Mouse (Mus musculus) T-helper 17 cell (primary cell): Measurements from ENCODE around the gene Mfn1.

Experiments
- in situ Hi-C, 2 experiments: fragments of 300-600 bp; cut with MboI, MseI; formaldehyde crosslinking; loops; 1 replicate in 1 of 2; 2 replicates in 1 of 2; pipeline ENCODE4 v1.15.1; 2025; ENCODE audit warnings: high pct_unique_total_duplicates in 2 of 2

Mfn1 gene

GRCm38 (mm10) chr3:32509496-32510374 is 19.5 kb upstream of the Mfn1 start, which contains the start of gene Zfp639:
Gene Zfp639 (plus strand): TSS chr3:32510259.
- in situ Hi-C loops, result loop anchor here (25.0 kb wide), 3 partner anchors 722 to 1722 kb away; partner anchors contain the start of gene Sec62 (in 1 of the 2)

GRCm38 (mm10) chr3:32510375-32511190 is 18.7 kb upstream of the Mfn1 start:
- in situ Hi-C loops, result loop anchor here (25.0 kb wide), 3 partner anchors 723 to 1723 kb away; partner anchors contain the start of gene Sec62 (in 1 of the 2)

GRCm38 (mm10) chr3:32511191-32511550 is 18.1 kb upstream of the Mfn1 start:
- in situ Hi-C loops, result loop anchor here (25.0 kb wide), 3 partner anchors 724 to 1724 kb away; partner anchors contain the start of gene Sec62 (in 1 of the 2)

- in situ Hi-C loops, result loop anchor here (25.0 kb wide), 3 partner anchors 725 to 1725 kb away; partner anchors contain the start of gene Sec62 (in 1 of the 2)
Measured at GRCm38 (mm10) chr3:32512686-32513284, 16.5 kb upstream of the Mfn1 start.

- in situ Hi-C loops, result loop anchor here (25.0 kb wide), 3 partner anchors 726 to 1726 kb away; partner anchors contain the start of gene Sec62 (in 1 of the 2)
Measured at GRCm38 (mm10) chr3:32513528-32513927, 15.7 kb upstream of the Mfn1 start.

GRCm38 (mm10) chr3:32527181-32527580 is 2.1 kb upstream of the Mfn1 start:
- in situ Hi-C loops, result loop anchor here (5.0 to 25.0 kb wide), 2 partner anchors 180 to 1285 kb away; partner anchors contain the start of gene Actl6a (in 1 of the 2)

GRCm38 (mm10) chr3:32530041-32530440 is 776 bp downstream of the Mfn1 start:
- in situ Hi-C loops, result loop anchor here in 1 of 2 experiments (25.0 kb wide), 1 partner anchor 1282 kb away; no protein-coding TSS in a partner anchor

GRCm38 (mm10) chr3:32535692-32536091 is 6.4 kb downstream of the Mfn1 start:
- in situ Hi-C loops, result loop anchor here in 1 of 2 experiments (25.0 kb wide), 1 partner anchor 1277 kb away; no protein-coding TSS in a partner anchor

GRCm38 (mm10) chr3:32537556-32537955 is 8.3 kb downstream of the Mfn1 start:
- in situ Hi-C loops, result loop anchor here in 1 of 2 experiments (25.0 kb wide), 1 partner anchor 1275 kb away; no protein-coding TSS in a partner anchor

GRCm38 (mm10) chr3:32538091-32538490 is 8.8 kb downstream of the Mfn1 start:
- in situ Hi-C loops, result loop anchor here in 1 of 2 experiments (25.0 kb wide), 1 partner anchor 1274 kb away; no protein-coding TSS in a partner anchor

GRCm38 (mm10) chr3:32553061-32553460 is 23.8 kb downstream of the Mfn1 start:
- in situ Hi-C loops, result no loop called here

GRCm38 (mm10) chr3:32563401-32563800 is 34.1 kb downstream of the Mfn1 start:
- in situ Hi-C loops, result no loop called here

GRCm38 (mm10) chr3:32573086-32573485 is 43.8 kb downstream of the Mfn1 start:
- in situ Hi-C loops, result no loop called here

GRCm38 (mm10) chr3:32573881-32574280 is 44.6 kb downstream of the Mfn1 start:
- in situ Hi-C loops, result no loop called here

GRCm38 (mm10) chr3:32575151-32575550 is 45.9 kb downstream of the Mfn1 start:
- in situ Hi-C loops, result no loop called here

GRCm38 (mm10) chr3:32578772-32579171 is 49.5 kb downstream of the Mfn1 start:
- in situ Hi-C loops, result no loop called here

GRCm38 (mm10) chr3:32580738-32581137 is 51.5 kb downstream of the Mfn1 start:
- in situ Hi-C loops, result no loop called here

- in situ Hi-C loops, result no loop called here
Measured at GRCm38 (mm10) chr3:32581911-32582310, 52.6 kb downstream of the Mfn1 start.

GRCm38 (mm10) chr3:32583489-32583888 is 54.2 kb downstream of the Mfn1 start:
- in situ Hi-C loops, result no loop called here

- in situ Hi-C loops, result no loop called here
Measured at GRCm38 (mm10) chr3:32586274-32586673, 57.0 kb downstream of the Mfn1 start.

- in situ Hi-C loops, result no loop called here
Measured at GRCm38 (mm10) chr3:32595080-32595479, 65.8 kb downstream of the Mfn1 start.
